10 mouse cellular contexts compared by ENCODE assay signal in the genomic region with DNA sequence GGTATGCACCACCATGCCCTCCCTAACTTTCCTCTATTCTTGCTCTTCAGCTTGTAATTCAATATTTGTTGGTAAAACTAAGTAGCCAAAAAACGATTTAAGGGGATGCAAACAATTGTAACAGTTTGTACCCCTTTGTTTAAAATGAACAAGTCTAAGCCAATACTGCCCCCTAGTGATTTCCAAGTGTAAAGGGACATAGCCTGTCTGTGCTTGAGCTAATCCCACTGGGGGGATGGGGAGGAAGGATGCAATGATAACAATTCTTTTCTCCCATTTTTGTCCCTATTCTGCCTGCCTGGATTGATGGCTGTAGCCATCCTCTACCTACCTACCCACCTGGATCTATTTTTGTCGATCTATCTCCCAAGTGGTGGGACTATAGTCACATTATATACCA. TPM values are rescaled to one million over a fixed set of nuclear protein-coding genes. Genes with fewer than 3 reads are reported as not detected.
DNase-seq lines count a peak whose midpoint lies in the region; ATAC-seq and TF ChIP-seq lines count a peak whose summit lies in the region.
"Had no signal": no experiment of that assay in that cellular context is flagged by ENCODE, and none has a peak within 500 bp of the region (broad histone marks: within the 10 kb centered on the region; RNA-seq: fewer than 3 reads in every experiment).

No protein-coding gene starts in this region.

- intact Hi-C loops in gastrocnemius, adult 2 months (cut with DNase I), result no loop called here
- intact Hi-C loops in gastrocnemius, postnatal 36 days (cut with DNase I), result no loop called here

- TF ChIP-seq EP300 in stomach, postnatal 0 days (optimal IDR thresholded peaks at IDR 0.05), result no peak

- TF ChIP-seq CTCF in gastrocnemius, adult 2 months (IDR thresholded peaks at IDR 0.05), result peak; percentile 76
- TF ChIP-seq CTCF in stomach, postnatal 0 days (IDR thresholded peaks at IDR 0.05; ENCODE audit: low read depth), result peak; percentile 82

- WGBS in neural tube, embryonic 12.5 days, result 72% methylated on average over 2 of the region's 2 CpGs
- WGBS in stomach, postnatal 0 days, result 45% methylated on average over 2 of the region's 2 CpGs

- H3K9ac ChIP-seq in neural tube, embryonic 12.5 days, result no peak overlapping the region
- H3K9ac ChIP-seq in stomach, postnatal 0 days (ENCODE audit: low read length), result no peak overlapping the region
- H3K9ac ChIP-seq: embryonic facial prominence, embryonic 13.5 days; lung, embryonic 15.5 days had no signal

- no peaks in the 10 kb centered on the region for H3K4me1 ChIP-seq in neural tube, embryonic 12.5 days
- no peaks in the 10 kb centered on the region for H3K4me1 ChIP-seq in stomach, postnatal 0 days (replicated peaks; ENCODE audit: control insufficient read depth, insufficient read depth)
- H3K4me1 ChIP-seq: embryonic facial prominence, embryonic 13.5 days; lung, embryonic 15.5 days had no signal

- H3K4me2 ChIP-seq in neural tube, embryonic 12.5 days (replicated peaks), result no peak overlapping the region
- no peak overlapping the region for H3K4me2 ChIP-seq in stomach, postnatal 0 days (replicated peaks; ENCODE audit: low read depth)
- H3K4me2 ChIP-seq: embryonic facial prominence, embryonic 13.5 days; lung, embryonic 15.5 days had no signal

- H3K27me3 ChIP-seq in neural tube, embryonic 12.5 days (replicated peaks), result no peaks in the 10 kb centered on the region
- H3K27me3 ChIP-seq in stomach, postnatal 0 days (ENCODE audit: control insufficient read depth, insufficient read depth, low read length), result no peaks in the 10 kb centered on the region
- H3K27me3 ChIP-seq: embryonic facial prominence, embryonic 13.5 days; lung, embryonic 15.5 days had no signal

- no peak overlapping the region for H3K4me3 ChIP-seq in gastrocnemius, adult 2 months
- no peak overlapping the region for H3K4me3 ChIP-seq in neural tube, embryonic 12.5 days
- H3K4me3 ChIP-seq in stomach, postnatal 0 days (ENCODE audit: low read depth, low read length), result no peak overlapping the region
- H3K4me3 ChIP-seq: embryonic facial prominence, embryonic 13.5 days; lung, embryonic 15.5 days had no signal

- no peak for DNase-seq in gastrocnemius, adult 2 months
- no peak for DNase-seq in gastrocnemius, postnatal 36 days
- no peak for DNase-seq in neural tube, embryonic 10.5 days (ENCODE audit: extremely low spot score, low spot score)
- DNase-seq in stomach, postnatal 0 days (ENCODE audit: low spot score), result no peak
- no peak for DNase-seq in ovary, postnatal 10 days (ENCODE audit: low spot score)

- 0 out of 2 replicates have a peak, but pooled peaks have one; percentile 7 for ATAC-seq in neural tube, embryonic 12.5 days (ENCODE audit: low FRiP score, low read depth)
- peak; percentile 47; the same call in 1 of the 2 replicates for ATAC-seq in granulocyte monocyte progenitor cell, adult 5-6 weeks (replicated peaks; ENCODE audit: poor library complexity, severe bottlenecking)
- ATAC-seq in stomach, postnatal 0 days (ENCODE audit: low FRiP score, low TSS enrichment), result no peak
- ATAC-seq in inflammation-experienced regulatory T-cells, adult 6 months, result no peak

- H3K9me3 ChIP-seq in neural tube, embryonic 12.5 days, result no peaks in the 10 kb centered on the region
- no peaks in the 10 kb centered on the region for H3K9me3 ChIP-seq in stomach, postnatal 0 days (ENCODE audit: control insufficient read depth, low read length)
- H3K9me3 ChIP-seq: embryonic facial prominence, embryonic 13.5 days; lung, embryonic 15.5 days had no signal

- peaks cover 78% of the 10 kb centered on the region for H3K36me3 ChIP-seq in neural tube, embryonic 12.5 days
- peaks cover 27% of the 10 kb centered on the region for H3K36me3 ChIP-seq in stomach, postnatal 0 days (ENCODE audit: control insufficient read depth, insufficient read depth, low read length)

- no peak overlapping the region for H3K27ac ChIP-seq in gastrocnemius, adult 2 months
- H3K27ac ChIP-seq in neural tube, embryonic 12.5 days, result no peak overlapping the region
- H3K27ac ChIP-seq in stomach, postnatal 0 days (replicated peaks), result no peak overlapping the region
- H3K27ac ChIP-seq: embryonic facial prominence, embryonic 13.5 days; lung, embryonic 15.5 days had no signal

RNA-seq across cellular contexts. Expression of a gene that starts 16.6 kb away (rescaled TPM):
- 10 to 100 TPM; 15.0 to 30.8 TPM for total RNA-seq in gastrocnemius, adult 2 months (2021)
- total RNA-seq in gastrocnemius, postnatal 36 days (2021), result 10 to 100 TPM; 13.4 to 16.7 TPM
- 152 and 166 TPM in 2 replicates for polyA plus RNA-seq in neural tube, embryonic 12.5 days (2016; fragmentation: Nextera tagmentation; extraction: Ambion mirVana)
- total RNA-seq in granulocyte monocyte progenitor cell, adult 5-6 weeks (2014; fragmentation: Nextera tagmentation), result 171 and 173 TPM in 2 replicates
- total RNA-seq in granulocyte monocyte progenitor cell, adult 5-6 weeks (2017), result 179 and 205 TPM in 2 replicates
- polyA plus RNA-seq in stomach, postnatal 0 days (2015; fragmentation: Nextera tagmentation; extraction: Ambion mirVana), result 34.6 and 35.4 TPM in 2 replicates
- polyA plus RNA-seq in inflammation-experienced regulatory T-cells, adult 6 months (2017; shearing (Covaris generic)), result 10 to 100 TPM; 30.2 to 49.2 (median 34.7) TPM

RNA-seq across cellular contexts. Expression of a gene that starts 32.5 kb away (rescaled TPM):
- total RNA-seq in gastrocnemius, adult 2 months (2021), result under 1 TPM; 0.06 to 0.13 TPM
- total RNA-seq in gastrocnemius, postnatal 36 days (2021), result under 1 TPM; 0.08 to 0.20 TPM
- 94.0 and 95.9 TPM in 2 replicates for polyA plus RNA-seq in neural tube, embryonic 12.5 days (2016; fragmentation: Nextera tagmentation; extraction: Ambion mirVana)
- 0.26 TPM in 1 of 2 replicates, not detected in the other for total RNA-seq in granulocyte monocyte progenitor cell, adult 5-6 weeks (2014; fragmentation: Nextera tagmentation)
- under 0.01 and 0.09 TPM in 2 replicates for total RNA-seq in granulocyte monocyte progenitor cell, adult 5-6 weeks (2017)
- 40.7 and 43.6 TPM in 2 replicates for polyA plus RNA-seq in stomach, postnatal 0 days (2015; fragmentation: Nextera tagmentation; extraction: Ambion mirVana)
- polyA plus RNA-seq in inflammation-experienced regulatory T-cells, adult 6 months (2017; shearing (Covaris generic)), result 1 to 10 TPM; 4.6 to 5.2 (median 5.1) TPM

Comparison
In these comparisons a context has a peak if more than half of its experiments do, and no peak if none do; other contexts are left out.
1. ATAC-seq: peak in neural tube, embryonic 12.5 days (single experiment) and granulocyte monocyte progenitor cell, adult 5-6 weeks (single experiment); none in stomach, postnatal 0 days (single experiment) and inflammation-experienced regulatory T-cells, adult 6 months (single experiment).
2. RNA of a gene that starts 16.6 kb away (total RNA-seq): 171 to 205 TPM in granulocyte monocyte progenitor cell, adult 5-6 weeks; 15.0 to 30.8 TPM in gastrocnemius, adult 2 months and 13.4 to 16.7 TPM in gastrocnemius, postnatal 36 days; every median in the first group is over 4 times any median in the second.